Mouse (Mus musculus): ENCODE results near the gene Slc4a1ap. TPM values are rescaled to one million over a fixed set of nuclear protein-coding genes. Genes with fewer than 3 reads are reported as not detected.
"Not testable (repeated sequence)": the region's sequence is repeated elsewhere in the genome, so short reads cannot be mapped to it uniquely, and the experiment has no call there.

Gene Slc4a1ap
- polyA plus RNA-seq, 1 experiment = 48.9 TPM

- Histone ChIP-seq H3K4me1 (ENCODE audit: control insufficient read depth, insufficient read depth, low read length) (no peaks in the 10 kb centered on the region), H3K27ac (ENCODE audit: insufficient read depth, low read length) (no peak overlapping the region), H3K4me3 (ENCODE audit: insufficient read depth, low read length) (no peak overlapping the region)
- TF ChIP-seq POLR2A (IDR thresholded peaks at IDR 0.05; ENCODE audit: low read depth, low read length) = no peak
Observed at GRCm38 (mm10) chr5:31585526-31585925, 58.7 kb downstream of the Slc4a1ap start.

GRCm38 (mm10) chr5:31588016-31588415 is 61.2 kb downstream of the Slc4a1ap start:
- no peaks in the 10 kb centered on the region for H3K4me1 ChIP-seq (ENCODE audit: control insufficient read depth, insufficient read depth, low read length)
- TF ChIP-seq POLR2A (IDR thresholded peaks at IDR 0.05; ENCODE audit: low read depth, low read length) (no peak), CTCF (IDR thresholded peaks at IDR 0.05; ENCODE audit: borderline replicate concordance, insufficient read depth, low read length) (no peak)
- no peak overlapping the region for H3K27ac ChIP-seq (ENCODE audit: insufficient read depth, low read length)
- no peak overlapping the region for H3K4me3 ChIP-seq (ENCODE audit: insufficient read depth, low read length)

- H3K4me3 ChIP-seq (ENCODE audit: insufficient read depth, low read length); H3K27ac ChIP-seq (ENCODE audit: insufficient read depth, low read length); H3K4me1 ChIP-seq (ENCODE audit: control insufficient read depth, insufficient read depth, low read length): not testable (repeated sequence)
Observed at GRCm38 (mm10) chr5:31588672-31589071, 61.9 kb downstream of the Slc4a1ap start.

- H3K27ac ChIP-seq (ENCODE audit: insufficient read depth, low read length) = no peak overlapping the region
- TF ChIP-seq CTCF (IDR thresholded peaks at IDR 0.05; ENCODE audit: borderline replicate concordance, insufficient read depth, low read length) = no peak
Observed at GRCm38 (mm10) chr5:31589711-31590319, 63.0 kb downstream of the Slc4a1ap start.

GRCm38 (mm10) chr5:31591122-31591521 is 64.3 kb downstream of the Slc4a1ap start:
- TF ChIP-seq CTCF (IDR thresholded peaks at IDR 0.05; ENCODE audit: borderline replicate concordance, insufficient read depth, low read length) = no peak
- TF ChIP-seq POLR2A (IDR thresholded peaks at IDR 0.05; ENCODE audit: low read depth, low read length) = no peak
- Histone ChIP-seq H3K4me3 (ENCODE audit: insufficient read depth, low read length) (no peak overlapping the region), H3K4me1 (ENCODE audit: control insufficient read depth, insufficient read depth, low read length) (no peaks in the 10 kb centered on the region), H3K27ac (ENCODE audit: insufficient read depth, low read length) (no peak overlapping the region)

More at GRCm38 (mm10) chr5:31589711-31590319, 63.0 kb downstream of the Slc4a1ap start:
- no peak overlapping the region for H3K4me3 ChIP-seq (ENCODE audit: insufficient read depth, low read length)
- H3K4me1 ChIP-seq (ENCODE audit: control insufficient read depth, insufficient read depth, low read length) = no peaks in the 10 kb centered on the region

- 0 out of 2 replicates have a peak, but pooled peaks cover 4% of the 10 kb centered on the region for H3K4me1 ChIP-seq (ENCODE audit: control insufficient read depth, insufficient read depth, low read length)
- no peak overlapping the region for H3K4me3 ChIP-seq (ENCODE audit: insufficient read depth, low read length)
- no peak overlapping the region; the same call in 1 of the 2 replicates for H3K27ac ChIP-seq (ENCODE audit: insufficient read depth, low read length)
- no peak for TF ChIP-seq POLR2A (IDR thresholded peaks at IDR 0.05; ENCODE audit: low read depth, low read length)
- no peak for TF ChIP-seq CTCF (IDR thresholded peaks at IDR 0.05; ENCODE audit: borderline replicate concordance, insufficient read depth, low read length)
Observed at GRCm38 (mm10) chr5:31595868-31596267, 69.1 kb downstream of the Slc4a1ap start.

- Histone ChIP-seq H3K4me3 (ENCODE audit: insufficient read depth, low read length) (peak within 1 kb of the TSS; percentile 9; the same call in 1 of the 2 replicates), H3K27ac (ENCODE audit: insufficient read depth, low read length) (peak within 1 kb of the TSS; percentile 76), H3K4me1 (ENCODE audit: control insufficient read depth, insufficient read depth, low read length) (0 out of 2 replicates have a peak, but pooled peaks cover 4% of the 10 kb centered on the region)
- TF ChIP-seq POLR2A (IDR thresholded peaks at IDR 0.05; ENCODE audit: low read depth, low read length) (peak; percentile 18; the same call in 1 of the 2 replicates), CTCF (IDR thresholded peaks at IDR 0.05; ENCODE audit: borderline replicate concordance, insufficient read depth, low read length) (0 out of 2 replicates have a peak, but pooled peaks have one; percentile 9)
Observed at GRCm38 (mm10) chr5:31596481-31597429, 70.0 kb downstream of the Slc4a1ap start, which contains the start of gene Mrpl33. Mrpl33 (plus strand) TSS chr5:31596935.

- TF ChIP-seq POLR2A (IDR thresholded peaks at IDR 0.05; ENCODE audit: low read depth, low read length) (no peak), CTCF (IDR thresholded peaks at IDR 0.05; ENCODE audit: borderline replicate concordance, insufficient read depth, low read length) (no peak)
- peak overlapping the region; percentile 76 for H3K27ac ChIP-seq (ENCODE audit: insufficient read depth, low read length)
- H3K4me1 ChIP-seq (ENCODE audit: control insufficient read depth, insufficient read depth, low read length) = 0 out of 2 replicates have a peak, but pooled peaks cover 4% of the 10 kb centered on the region
Observed at GRCm38 (mm10) chr5:31597430-31597944, 70.7 kb downstream of the Slc4a1ap start.

GRCm38 (mm10) chr5:31598121-31598520 is 71.3 kb downstream of the Slc4a1ap start:
- TF ChIP-seq POLR2A (IDR thresholded peaks at IDR 0.05; ENCODE audit: low read depth, low read length) (no peak), CTCF (IDR thresholded peaks at IDR 0.05; ENCODE audit: borderline replicate concordance, insufficient read depth, low read length) (no peak)
- Histone ChIP-seq H3K4me1 (ENCODE audit: control insufficient read depth, insufficient read depth, low read length) (peaks cover 9% of the 10 kb centered on the region; the same call in 1 of the 2 replicates), H3K27ac (ENCODE audit: insufficient read depth, low read length) (peak overlapping the region; percentile 76), H3K4me3 (ENCODE audit: insufficient read depth, low read length) (no peak overlapping the region)

More at GRCm38 (mm10) chr5:31597430-31597944, 70.7 kb downstream of the Slc4a1ap start:
- H3K4me3 ChIP-seq (ENCODE audit: insufficient read depth, low read length) = no peak overlapping the region

All from embryonic fibroblast, embryonic 13.5 days (primary cell).